Mouse (Mus musculus): ENCODE results near the gene Leo1.

DNA sequence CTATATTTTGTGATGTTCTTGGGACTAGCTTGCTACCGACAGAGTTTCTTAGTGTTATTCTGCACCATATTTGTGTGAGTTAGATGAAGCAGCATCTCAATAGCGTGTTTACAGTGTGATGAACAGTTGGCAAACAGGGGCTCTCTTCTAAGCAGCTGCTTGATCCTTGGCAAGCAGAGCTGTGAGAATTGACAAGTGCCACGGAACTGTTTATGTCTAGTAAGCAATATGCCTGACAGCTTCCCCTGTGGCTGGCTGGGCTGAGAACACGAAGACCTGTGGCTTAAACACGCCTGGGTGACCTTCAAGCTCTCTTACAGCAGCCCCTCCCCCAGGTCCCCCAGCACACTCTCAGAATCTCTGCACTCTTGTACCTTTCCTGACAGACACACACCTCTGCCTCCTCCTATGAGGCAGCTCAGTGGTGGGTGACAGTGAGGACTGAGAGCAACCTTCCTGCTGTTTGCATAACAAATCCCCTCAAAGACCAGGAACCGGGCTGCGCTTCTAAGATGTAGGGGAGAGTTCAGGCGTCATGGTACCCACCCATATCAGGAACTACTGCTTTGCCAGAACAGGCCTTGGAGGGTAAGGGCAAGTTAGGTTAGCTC is 21.8 kb downstream of the Leo1 start:
- no peak for TF ChIP-seq POLR2A (IDR thresholded peaks at IDR 0.05; ENCODE audit: control insufficient read depth, extremely low read depth, insufficient read depth, low read length, poor library complexity)
- no peak for TF ChIP-seq CTCF (IDR thresholded peaks at IDR 0.05; ENCODE audit: borderline replicate concordance, control insufficient read depth, extremely low read depth, insufficient read depth, low read length, poor library complexity)
